Mouse (Mus musculus) midbrain, embryonic 12.5 days (tissue): ENCODE measurements around the gene Uchl3. TPM values are rescaled to one million over a fixed set of nuclear protein-coding genes. Genes with fewer than 3 reads are reported as not detected.

Source experiments
- ATAC-seq: fragments of 200-750 bp; cut with Nextera tagmentation; 2 replicates; pipeline ENCODE4 v1.8.0; 2017; ENCODE audit warnings: low read depth, moderate TSS enrichment, moderate library complexity; ENCODE audit not compliant: low FRiP score
- H3K27ac ChIP-seq: fragments of 300-500 bp; sonication (generic); replicated peaks from 2 replicates; pipeline ENCODE4 v1.5.1; 2016; ENCODE audit warnings: mild to moderate bottlenecking
- H3K27me3 ChIP-seq: fragments of 300-500 bp; sonication (generic); 2 replicates; pipeline ENCODE4 v1.6.1; 2016; ENCODE audit warnings: mild to moderate bottlenecking
- H3K36me3 ChIP-seq: fragments of 300-500 bp; sonication (generic); 2 replicates; pipeline ENCODE4 v1.6.1; 2016
- H3K4me1 ChIP-seq: fragments of 300-500 bp; sonication (generic); 2 replicates; pipeline ENCODE4 v1.6.1; 2016
- H3K4me2 ChIP-seq: fragments of 300-500 bp; sonication (generic); replicated peaks from 2 replicates; pipeline ENCODE4 v1.6.1; 2016; ENCODE audit warnings: mild to moderate bottlenecking, moderate library complexity
- H3K4me3 ChIP-seq: fragments of 300-500 bp; sonication (generic); 2 replicates; pipeline ENCODE4 v1.5.1; 2016; ENCODE audit warnings: mild to moderate bottlenecking
- H3K9ac ChIP-seq: fragments of 300-500 bp; sonication (generic); replicated peaks from 2 replicates; pipeline ENCODE4 v1.6.1; 2016; ENCODE audit warnings: mild to moderate bottlenecking, moderate library complexity
- H3K9me3 ChIP-seq: fragments of 300-500 bp; sonication (generic); 2 replicates; pipeline ENCODE4 v1.6.1; 2016; ENCODE audit warnings: mild to moderate bottlenecking
- WGBS: fragments of 180-500 bp; shearing (Covaris S2); methylation state at CpG from one replicate; pipeline ENCODE4 v1.1.7; 2016; 5-methylcytosine and 5-hydroxymethylcytosine counted together
- polyA plus RNA-seq: library from polyadenylated mRNA; unstranded; fragments of >200 nt; fragmentation: Nextera tagmentation; extraction: Ambion mirVana; gene quantifications from 2 replicates; pipeline ENCODE4 v1.2.1, GENCODE M21; 2016

Uchl3 gene
- polyA plus RNA-seq, result 154 and 167 TPM in 2 replicates

DNA sequence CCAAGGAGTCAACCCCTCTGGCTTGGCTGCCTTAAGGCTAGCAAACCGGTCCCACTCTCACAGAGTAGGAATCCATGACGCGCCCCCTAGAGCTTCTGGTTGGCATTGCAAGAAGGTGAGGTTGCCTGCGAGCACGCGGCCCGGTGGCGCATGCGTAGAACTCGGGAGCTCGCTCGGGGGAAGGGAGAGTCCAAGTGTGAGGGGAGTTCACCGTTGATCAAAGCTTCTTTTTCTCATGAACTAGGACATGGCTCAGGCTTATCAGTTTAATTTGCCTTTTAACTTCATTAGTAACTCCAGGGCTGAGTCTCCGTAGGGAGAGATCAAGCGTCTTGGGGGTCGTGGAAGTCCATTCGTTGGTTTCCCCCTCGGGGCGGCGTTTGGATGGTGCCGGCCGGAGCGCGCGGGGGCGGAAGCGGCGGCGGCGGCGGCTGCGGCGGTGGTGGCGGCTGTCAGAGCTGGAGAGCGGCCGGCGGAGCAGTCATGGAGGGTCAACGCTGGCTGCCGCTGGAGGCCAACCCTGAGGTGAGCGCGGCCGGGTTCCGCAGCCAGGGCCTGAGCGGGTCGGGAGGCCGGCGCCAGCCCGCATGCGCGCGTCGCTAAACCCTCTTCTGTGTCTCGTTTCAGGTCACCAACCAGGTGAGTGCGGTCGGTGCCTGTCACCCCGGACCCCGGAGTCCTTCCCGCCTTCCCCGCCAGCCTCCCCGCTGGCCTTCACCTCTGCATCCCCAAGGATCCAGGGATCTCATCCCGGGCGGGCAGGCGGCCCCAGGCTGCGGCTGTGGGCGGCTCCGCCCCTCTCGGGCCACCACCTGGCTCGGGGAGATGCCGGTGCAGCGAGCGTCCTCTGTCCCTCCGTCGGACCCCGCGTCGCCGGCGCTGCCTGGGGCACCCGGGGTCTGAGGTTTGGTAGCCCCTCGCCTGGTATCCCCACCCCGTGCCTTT, at the start of gene Uchl3:
TSS of gene Uchl3 (plus strand) at position 387 of the 945 bp plus-strand sequence.
- H3K4me2 ChIP-seq, result peak within 1 kb of the TSS; percentile 82
- under 1% methylated on average over 77 of the region's 81 CpGs for WGBS
- ATAC-seq, result peak; percentile 91
- H3K9ac ChIP-seq, result peak within 1 kb of the TSS; percentile 88
- peaks cover 4% of the 10 kb centered on the region; the same call in 1 of the 2 replicates for H3K4me1 ChIP-seq
- H3K27me3 ChIP-seq, result no peaks in the 10 kb centered on the region
- H3K36me3 ChIP-seq, result 0 out of 2 replicates have a peak, but pooled peaks cover 4% of the 10 kb centered on the region
- H3K9me3 ChIP-seq, result no peaks in the 10 kb centered on the region
- H3K4me3 ChIP-seq, result peak within 1 kb of the TSS; percentile 97
- peak within 1 kb of the TSS; percentile 72 for H3K27ac ChIP-seq

DNA sequence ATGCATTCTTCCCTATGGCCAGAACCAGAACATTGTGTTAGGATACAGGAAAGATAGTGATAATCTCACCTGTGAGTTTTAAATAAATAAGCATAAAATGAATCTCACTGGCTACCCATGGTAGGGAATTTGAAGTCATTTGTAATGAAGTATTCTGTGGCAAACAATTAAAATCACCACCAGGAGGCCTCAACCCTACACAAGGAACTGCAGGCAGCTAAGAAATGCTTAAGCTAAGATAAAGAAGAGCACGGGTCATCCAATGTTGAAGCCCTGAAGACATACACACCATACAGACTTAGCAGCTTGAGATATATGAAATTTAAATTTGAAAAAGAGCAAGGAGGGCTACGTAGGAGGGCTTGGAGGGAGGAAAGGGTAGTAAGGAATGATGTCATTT, 47.9 kb upstream of the Uchl3 start:
- no peak overlapping the region for H3K27ac ChIP-seq
- H3K27me3 ChIP-seq, result peaks cover 18% of the 10 kb centered on the region
- no peak overlapping the region for H3K4me3 ChIP-seq
- no peak overlapping the region for H3K9ac ChIP-seq
- H3K4me1 ChIP-seq, result peaks cover 8% of the 10 kb centered on the region; the same call in 1 of the 2 replicates
- H3K36me3 ChIP-seq, result no peaks in the 10 kb centered on the region
- no peak for ATAC-seq
- WGBS, result 60% methylated on average over 2 of the region's 2 CpGs
- no peak overlapping the region for H3K4me2 ChIP-seq
- H3K9me3 ChIP-seq, result no peaks in the 10 kb centered on the region

DNA sequence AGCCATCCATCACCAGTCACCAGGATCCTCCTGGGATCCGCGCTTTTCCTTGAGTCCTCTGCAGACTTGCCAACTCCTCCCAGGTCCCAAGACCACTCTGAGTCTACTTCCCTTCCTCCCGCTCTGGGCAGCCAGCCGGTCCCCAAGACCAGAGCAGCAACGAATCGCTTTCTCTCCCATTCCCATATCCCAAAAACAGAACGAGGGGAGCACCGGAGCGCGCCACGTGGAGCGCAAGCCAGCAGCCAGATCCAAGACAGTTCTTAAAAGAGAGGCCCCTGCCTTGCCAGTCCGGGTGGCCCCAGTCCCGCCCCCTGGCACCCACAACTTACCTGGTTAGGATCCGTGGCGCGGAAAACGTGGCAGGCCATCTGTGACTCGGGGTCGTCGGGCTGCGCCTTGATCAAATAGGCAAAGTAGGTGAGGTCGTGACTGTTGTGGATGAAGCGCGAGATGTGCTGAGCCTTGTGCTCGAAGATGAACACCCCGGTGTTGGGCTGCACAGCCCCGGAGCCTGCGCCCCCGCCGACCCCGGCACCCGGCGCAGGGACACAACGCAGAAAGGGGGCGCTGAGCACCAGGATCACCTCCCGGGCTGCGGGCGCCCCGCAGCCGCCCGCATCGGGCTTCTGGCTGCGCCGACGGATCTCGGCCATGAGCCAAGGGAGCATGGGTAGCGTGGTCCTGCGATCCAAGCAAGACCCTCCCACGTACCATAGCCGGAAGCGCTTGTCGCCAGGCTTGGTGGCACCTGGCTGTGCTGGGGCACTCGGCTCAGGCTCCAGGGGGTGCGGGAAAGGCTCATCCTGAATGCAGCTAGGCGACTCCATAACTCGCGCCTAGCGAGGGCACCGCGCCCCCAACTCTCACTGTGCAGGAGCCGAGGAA, 45.9 kb upstream of the Uchl3 start:
- Histone ChIP-seq H3K27me3 (peaks cover 18% of the 10 kb centered on the region), H3K9ac (peak overlapping the region; percentile 63), H3K36me3 (no peaks in the 10 kb centered on the region), H3K27ac (no peak overlapping the region), H3K4me2 (peak overlapping the region; percentile 98), H3K4me1 (peaks cover 8% of the 10 kb centered on the region; the same call in 1 of the 2 replicates), H3K4me3 (peak overlapping the region; percentile 70), H3K9me3 (no peaks in the 10 kb centered on the region)
- under 1% methylated on average over 62 of the region's 62 CpGs for WGBS
- peak; percentile 59 for ATAC-seq

- Histone ChIP-seq H3K4me2 (peak within 1 kb of the TSS; percentile 98), H3K4me3 (peak within 1 kb of the TSS; percentile 70), H3K4me1 (peaks cover 8% of the 10 kb centered on the region; the same call in 1 of the 2 replicates), H3K9me3 (no peaks in the 10 kb centered on the region), H3K27me3 (peaks cover 18% of the 10 kb centered on the region), H3K9ac (peak within 1 kb of the TSS; percentile 63), H3K36me3 (no peaks in the 10 kb centered on the region), H3K27ac (no peak within 1 kb of the TSS)
- WGBS, result under 1% methylated on average over 62 of the region's 62 CpGs
- peak; percentile 86 for ATAC-seq
Measured at GRCm38 (mm10) chr14:101608519-101609368, 45.0 kb upstream of the Uchl3 start, which contains the start of gene Tbc1d4. Gene Tbc1d4, minus strand, starts transcription at chr14:101609191.

DNA sequence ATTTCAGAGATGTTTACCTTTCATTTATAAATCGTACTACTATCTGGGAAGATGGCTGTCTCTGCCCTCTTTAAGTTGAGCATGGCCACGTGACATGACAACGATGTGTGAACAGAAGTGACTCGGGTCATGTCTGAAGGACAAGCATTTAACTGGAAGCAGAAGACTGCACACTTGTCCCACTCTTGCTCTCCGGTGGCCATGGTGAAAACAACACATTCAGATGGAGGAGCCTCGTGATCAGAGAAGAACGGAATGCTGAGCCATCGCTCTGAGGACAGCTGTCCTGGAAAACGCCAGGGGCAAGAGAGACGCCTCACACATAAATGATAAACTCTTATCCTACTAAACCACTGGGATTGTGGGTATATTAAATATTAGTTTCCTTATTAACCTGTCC, 43.1 kb upstream of the Uchl3 start:
- Histone ChIP-seq H3K9ac (no peak overlapping the region), H3K27ac (no peak overlapping the region)
- ATAC-seq, result no peak

GRCm38 (mm10) chr14:101613206-101613605, 40.6 kb upstream of the Uchl3 start:
- no peak for ATAC-seq

More for the DNA sequence above, 43.1 kb upstream of the Uchl3 start:
- Histone ChIP-seq H3K9me3 (no peaks in the 10 kb centered on the region), H3K27me3 (peaks cover 18% of the 10 kb centered on the region), H3K4me1 (peaks cover 8% of the 10 kb centered on the region; the same call in 1 of the 2 replicates), H3K4me3 (no peak overlapping the region), H3K36me3 (no peaks in the 10 kb centered on the region), H3K4me2 (no peak overlapping the region)
- WGBS, result 87% methylated on average over 10 of the region's 10 CpGs

GRCm38 (mm10) chr14:101616178-101616577, 37.6 kb upstream of the Uchl3 start:
- H3K27me3 ChIP-seq, result no peaks in the 10 kb centered on the region
- no peaks in the 10 kb centered on the region for H3K4me1 ChIP-seq
- H3K9ac ChIP-seq, result no peak overlapping the region
- 78% methylated on average over 9 of the region's 9 CpGs for WGBS
- H3K4me3 ChIP-seq, result no peak overlapping the region
- no peak for ATAC-seq
- no peak overlapping the region for H3K4me2 ChIP-seq
- H3K9me3 ChIP-seq, result no peaks in the 10 kb centered on the region
- no peak overlapping the region for H3K27ac ChIP-seq
- H3K36me3 ChIP-seq, result no peaks in the 10 kb centered on the region

More at GRCm38 (mm10) chr14:101613206-101613605, 40.6 kb upstream of the Uchl3 start:
- Histone ChIP-seq H3K36me3 (no peaks in the 10 kb centered on the region), H3K4me3 (no peak overlapping the region), H3K4me1 (no peaks in the 10 kb centered on the region), H3K4me2 (no peak overlapping the region), H3K27me3 (peaks cover 3% of the 10 kb centered on the region), H3K27ac (no peak overlapping the region), H3K9me3 (no peaks in the 10 kb centered on the region), H3K9ac (no peak overlapping the region)
- 52% methylated on average over 1 of the region's 1 CpGs for WGBS

- WGBS, result 87% methylated on average over 5 of the region's 5 CpGs
- Histone ChIP-seq H3K36me3 (no peaks in the 10 kb centered on the region), H3K4me2 (no peak overlapping the region), H3K4me3 (no peak overlapping the region), H3K9me3 (no peaks in the 10 kb centered on the region), H3K27me3 (no peaks in the 10 kb centered on the region), H3K27ac (no peak overlapping the region), H3K9ac (no peak overlapping the region), H3K4me1 (no peaks in the 10 kb centered on the region)
- no peak for ATAC-seq
Measured at GRCm38 (mm10) chr14:101617680-101618079, 36.1 kb upstream of the Uchl3 start.

- ATAC-seq, result no peak
- Histone ChIP-seq H3K4me1 (no peaks in the 10 kb centered on the region), H3K9ac (no peak overlapping the region), H3K27me3 (no peaks in the 10 kb centered on the region), H3K27ac (no peak overlapping the region), H3K4me2 (no peak overlapping the region), H3K36me3 (peaks cover 21% of the 10 kb centered on the region), H3K9me3 (no peaks in the 10 kb centered on the region), H3K4me3 (no peak overlapping the region)
- 82% methylated on average over 2 of the region's 2 CpGs for WGBS
Measured at GRCm38 (mm10) chr14:101630548-101630947, 23.2 kb upstream of the Uchl3 start.

GRCm38 (mm10) chr14:101635765-101636164, 18.0 kb upstream of the Uchl3 start:
- no peak overlapping the region for H3K4me3 ChIP-seq
- no peaks in the 10 kb centered on the region for H3K27me3 ChIP-seq
- H3K36me3 ChIP-seq, result peaks cover 22% of the 10 kb centered on the region
- no peak overlapping the region for H3K9ac ChIP-seq
- H3K9me3 ChIP-seq, result no peaks in the 10 kb centered on the region
- peaks cover 11% of the 10 kb centered on the region for H3K4me1 ChIP-seq
- 91% methylated on average over 1 of the region's 1 CpGs for WGBS
- no peak overlapping the region for H3K4me2 ChIP-seq
- H3K27ac ChIP-seq, result no peak overlapping the region
- no peak for ATAC-seq

- Histone ChIP-seq H3K4me1 (peaks cover 11% of the 10 kb centered on the region), H3K4me2 (no peak overlapping the region), H3K4me3 (no peak overlapping the region), H3K27ac (no peak overlapping the region), H3K9ac (no peak overlapping the region), H3K27me3 (no peaks in the 10 kb centered on the region), H3K36me3 (peaks cover 19% of the 10 kb centered on the region), H3K9me3 (no peaks in the 10 kb centered on the region)
- no peak for ATAC-seq
- whole genome bisulfite sequencing, result 93% methylated on average over 6 of the region's 6 CpGs
Measured at GRCm38 (mm10) chr14:101637381-101637780, 16.4 kb upstream of the Uchl3 start.
